Mouse (Mus musculus) liver, embryonic 14.5 days (tissue): ENCODE measurements around the gene Epha8. TPM values are rescaled to one million over a fixed set of nuclear protein-coding genes. Genes with fewer than 3 reads are reported as not detected.

Experiments
- ATAC-seq: fragments of 200-750 bp; cut with Nextera tagmentation; 2 replicates; pipeline ENCODE4 v1.8.0; 2017; ENCODE audit warnings: moderate number of reproducible peaks, mild to moderate bottlenecking, moderate library complexity; ENCODE audit not compliant: insufficient read depth
- DNase-seq, 3 experiments: peaks; one replicate each; pipeline ENCODE4 v3.0.0-alpha.2; 2012 to 2013; ENCODE audit warnings: low read depth in 3 of 3, low spot score in 3 of 3
- H3K27ac ChIP-seq: fragments of 300-500 bp; sonication (generic); 2 replicates; pipeline ENCODE4 v1.5.1; 2014; ENCODE audit warnings: moderate library complexity, mild to moderate bottlenecking, control low read depth, inconsistent platforms
- H3K27me3 ChIP-seq: fragments of 300-500 bp; sonication (generic); 2 replicates; pipeline ENCODE4 v1.6.1; 2014; ENCODE audit warnings: mild to moderate bottlenecking, low read length, moderate library complexity; ENCODE audit not compliant: control insufficient read depth, insufficient read depth
- H3K36me3 ChIP-seq: fragments of 300-500 bp; sonication (generic); replicated peaks from 2 replicates; pipeline ENCODE4 v1.6.1; 2014; ENCODE audit warnings: low read depth; ENCODE audit not compliant: control insufficient read depth, insufficient read depth
- H3K4me1 ChIP-seq, 2 experiments: fragments of 200-500 bp in 1 of 2; fragments of 300-500 bp in 1 of 2; sonication (generic) in 1 of 2; replicated peaks; 2 replicates each; pipeline ENCODE4 v1.6.1; 2012 to 2014; ENCODE audit warnings: antibody characterized with exemption in 1 of 2, inconsistent platforms in 1 of 2, low read length in 1 of 2; ENCODE audit not compliant: control insufficient read depth in 2 of 2, insufficient read depth in 2 of 2
- H3K4me2 ChIP-seq: fragments of 300-500 bp; sonication (generic); 2 replicates; pipeline ENCODE4 v1.6.1; 2014; ENCODE audit warnings: low read depth, mild to moderate bottlenecking, control low read depth, moderate library complexity
- H3K4me3 ChIP-seq, 2 experiments: fragments of 200-500 bp in 1 of 2; fragments of 300-500 bp in 1 of 2; sonication (generic) in 1 of 2; 2 replicates each; pipeline ENCODE4 v1.5.1; 2012 to 2014; ENCODE audit warnings: low read depth in 2 of 2, low read length in 2 of 2, mild to moderate bottlenecking in 2 of 2, control low read depth in 1 of 2, inconsistent platforms in 1 of 2, moderate library complexity in 1 of 2; ENCODE audit not compliant: insufficient read depth in 1 of 2
- H3K9ac ChIP-seq: fragments of 300-500 bp; sonication (generic); replicated peaks from 2 replicates; pipeline ENCODE4 v1.6.1; 2014; ENCODE audit warnings: mild to moderate bottlenecking, control low read depth, moderate library complexity
- H3K9me3 ChIP-seq: fragments of 300-500 bp; sonication (generic); 2 replicates; pipeline ENCODE4 v1.6.1; 2016; ENCODE audit warnings: low read length, mixed read lengths; ENCODE audit not compliant: control insufficient read depth
- CTCF ChIP-seq: IDR thresholded peaks from 2 replicates; pipeline ENCODE4 v1.5.1; 2016; ENCODE audit warnings: antibody characterized with exemption, low read depth, control low read depth
- EP300 ChIP-seq: IDR thresholded peaks from 2 replicates; pipeline ENCODE4 v1.6.1; 2016; ENCODE audit warnings: antibody characterized with exemption, low read depth
- WGBS: fragments of 180-500 bp; shearing (Covaris S2); extraction: QIAGEN DNeasy Blood & Tissue Kit; methylation state at CpG from one replicate; pipeline ENCODE4 v1.1.7; 2014; ENCODE audit not compliant: insufficient replicate concordance; 5-methylcytosine and 5-hydroxymethylcytosine counted together
- polyA plus RNA-seq, 2 experiments: library from polyadenylated mRNA; depleted of rRNA in 1 of 2; stranded (reverse) in 1 of 2; unstranded in 1 of 2; fragments of >200 nt; fragmentation: Nextera tagmentation in 1 of 2; extraction: Ambion mirVana in 1 of 2; gene quantifications; 2 replicates each; pipeline versions ENCODE4 v1.2.1 to v1.2.3; 2012 to 2014

Gene Epha8
- polyA plus RNA-seq, 2 experiments: 0.04 to 0.25 TPM

DNA sequence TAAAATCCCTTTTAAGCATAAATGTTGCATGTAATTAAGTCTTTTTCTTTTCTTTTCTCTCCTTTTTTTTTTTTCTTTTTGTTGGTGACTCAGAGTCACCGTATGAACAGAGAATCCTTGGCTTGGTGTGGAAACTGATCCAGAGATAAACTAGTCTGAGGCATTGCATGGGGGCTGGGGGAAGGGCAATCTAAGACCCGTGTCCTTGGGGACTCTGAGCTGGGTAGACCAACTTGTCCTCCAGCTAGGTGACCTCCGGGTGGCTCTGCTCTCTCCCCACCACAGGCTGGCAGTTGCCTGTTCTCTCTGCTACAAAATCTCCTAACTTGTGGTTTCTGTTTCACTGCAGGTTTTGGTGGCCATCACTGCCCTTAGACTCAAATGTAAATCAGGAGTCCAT lies 3.5 kb upstream of the Epha8 start:
- no peaks in the 10 kb centered on the region for H3K4me1 ChIP-seq
- ATAC-seq: no peak
- peaks cover 33% of the 10 kb centered on the region for H3K27me3 ChIP-seq
- H3K4me2 ChIP-seq: no peak overlapping the region
- H3K9me3 ChIP-seq: no peaks in the 10 kb centered on the region
- H3K27ac ChIP-seq: no peak overlapping the region
- no peak overlapping the region for H3K9ac ChIP-seq
- DNase-seq: no peak
- WGBS: 31% methylated on average over 3 of the region's 3 CpGs
- H3K4me3 ChIP-seq: no peak overlapping the region
- H3K36me3 ChIP-seq: no peaks in the 10 kb centered on the region
- TF ChIP-seq EP300 (no peak), CTCF (no peak)

DNA sequence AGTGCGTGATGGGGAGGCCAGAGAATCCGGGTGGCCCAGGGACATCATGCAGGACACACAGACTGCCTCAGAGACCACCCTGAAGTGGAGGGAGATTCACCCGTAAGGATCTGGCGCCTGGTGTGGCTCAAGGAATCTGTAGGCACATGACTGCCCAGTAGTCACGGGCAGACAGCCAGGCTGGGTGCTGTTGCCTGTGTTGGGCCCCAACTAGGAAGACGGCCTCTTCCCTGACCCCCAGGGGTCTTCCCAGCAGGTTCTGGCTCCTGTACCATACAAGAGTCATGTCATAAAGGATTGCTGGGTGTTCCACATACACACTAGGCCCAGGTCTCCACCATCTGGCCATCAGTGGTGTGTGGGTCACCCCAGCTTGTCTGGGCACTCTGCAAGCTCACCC lies 2.1 kb downstream of the Epha8 start:
- Histone ChIP-seq H3K9me3 (no peaks in the 10 kb centered on the region), H3K4me2 (no peak overlapping the region), H3K4me3 (no peak overlapping the region), H3K36me3 (no peaks in the 10 kb centered on the region), H3K27me3 (peaks cover 32% of the 10 kb centered on the region), H3K9ac (no peak overlapping the region), H3K4me1 (no peaks in the 10 kb centered on the region), H3K27ac (no peak overlapping the region)
- 54% methylated on average over 6 of the region's 6 CpGs for WGBS
- DNase-seq (no peak), ATAC-seq (no peak)
- TF ChIP-seq EP300 (no peak), CTCF (no peak)

DNA sequence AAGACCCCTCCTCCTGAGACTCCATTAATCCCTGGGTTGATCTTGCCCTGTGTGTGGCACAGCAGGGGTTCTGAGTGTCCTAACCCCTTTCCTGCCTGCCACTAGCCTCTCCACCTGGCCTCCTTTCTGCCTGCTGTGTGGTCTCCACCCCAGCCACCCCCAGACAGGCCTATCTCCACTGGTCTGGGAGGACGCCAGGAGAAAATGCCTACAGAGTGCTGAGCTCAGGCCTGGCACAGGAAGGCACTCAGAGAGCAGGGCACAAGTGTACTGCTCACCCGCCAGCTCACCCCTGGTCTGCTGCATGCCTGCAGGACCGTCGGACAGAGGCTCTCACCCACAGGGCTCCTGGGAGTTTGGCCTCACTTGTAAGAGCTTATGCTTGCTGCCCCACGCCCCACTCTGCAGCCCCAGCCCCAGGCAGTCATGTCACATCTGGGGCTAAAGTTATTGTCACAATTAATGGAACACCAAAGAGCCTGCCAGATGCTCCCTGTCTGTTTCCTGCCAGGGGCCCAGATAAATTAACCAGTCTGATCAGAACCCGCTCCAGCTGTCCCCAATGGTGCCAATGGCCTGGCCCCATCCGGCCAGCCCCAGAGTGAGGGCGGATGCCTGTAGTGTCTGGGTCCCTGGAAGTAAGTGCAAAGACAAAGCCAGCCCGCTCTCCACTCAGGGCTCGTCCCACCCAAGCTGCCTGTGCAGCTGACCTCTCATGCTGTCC lies 7.2 kb downstream of the Epha8 start:
- no peak for ATAC-seq
- no peak for DNase-seq

DNA sequence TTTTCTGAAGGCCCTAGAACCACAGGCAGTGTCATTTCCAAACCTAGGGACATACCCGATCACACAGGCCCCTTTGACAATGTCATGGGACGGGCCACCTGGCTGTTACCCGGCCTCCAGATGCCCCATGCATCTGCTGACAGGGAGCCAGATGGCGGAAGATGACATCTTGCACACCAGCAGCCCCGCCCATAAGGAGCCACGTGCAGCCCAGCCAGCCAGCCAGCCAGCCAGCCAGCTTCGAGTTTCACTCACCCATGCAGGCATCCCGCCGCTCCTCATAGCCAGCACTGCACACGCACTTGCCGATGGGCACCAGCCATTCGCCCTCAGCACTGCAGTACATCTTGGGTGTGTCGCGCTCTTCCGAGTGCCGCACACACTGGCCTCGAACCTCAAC lies 11.2 kb downstream of the Epha8 start:
- H3K27ac ChIP-seq: no peak overlapping the region
- H3K4me1 ChIP-seq: no peaks in the 10 kb centered on the region
- H3K4me3 ChIP-seq: no peak overlapping the region
- no peak overlapping the region for H3K4me2 ChIP-seq
- no peaks in the 10 kb centered on the region for H3K36me3 ChIP-seq
- H3K27me3 ChIP-seq: peaks cover 7% of the 10 kb centered on the region
- no peak for ATAC-seq
- WGBS: 58% methylated on average over 17 of the region's 17 CpGs
- no peak for DNase-seq
- no peaks in the 10 kb centered on the region for H3K9me3 ChIP-seq
- TF ChIP-seq CTCF: no peak
- no peak for TF ChIP-seq EP300
- H3K9ac ChIP-seq: no peak overlapping the region

More for the DNA sequence above, 7.2 kb downstream of the Epha8 start:
- no peak overlapping the region for H3K4me2 ChIP-seq
- no peaks in the 10 kb centered on the region for H3K9me3 ChIP-seq
- TF ChIP-seq CTCF (no peak), EP300 (no peak)
- no peak overlapping the region for H3K4me3 ChIP-seq
- H3K9ac ChIP-seq: no peak overlapping the region
- H3K27me3 ChIP-seq: no peaks in the 10 kb centered on the region; the same call in none of the 2 replicates
- H3K36me3 ChIP-seq: no peaks in the 10 kb centered on the region
- H3K27ac ChIP-seq: no peak overlapping the region
- 31% methylated on average over 10 of the region's 10 CpGs for WGBS
- H3K4me1 ChIP-seq: no peaks in the 10 kb centered on the region

DNA sequence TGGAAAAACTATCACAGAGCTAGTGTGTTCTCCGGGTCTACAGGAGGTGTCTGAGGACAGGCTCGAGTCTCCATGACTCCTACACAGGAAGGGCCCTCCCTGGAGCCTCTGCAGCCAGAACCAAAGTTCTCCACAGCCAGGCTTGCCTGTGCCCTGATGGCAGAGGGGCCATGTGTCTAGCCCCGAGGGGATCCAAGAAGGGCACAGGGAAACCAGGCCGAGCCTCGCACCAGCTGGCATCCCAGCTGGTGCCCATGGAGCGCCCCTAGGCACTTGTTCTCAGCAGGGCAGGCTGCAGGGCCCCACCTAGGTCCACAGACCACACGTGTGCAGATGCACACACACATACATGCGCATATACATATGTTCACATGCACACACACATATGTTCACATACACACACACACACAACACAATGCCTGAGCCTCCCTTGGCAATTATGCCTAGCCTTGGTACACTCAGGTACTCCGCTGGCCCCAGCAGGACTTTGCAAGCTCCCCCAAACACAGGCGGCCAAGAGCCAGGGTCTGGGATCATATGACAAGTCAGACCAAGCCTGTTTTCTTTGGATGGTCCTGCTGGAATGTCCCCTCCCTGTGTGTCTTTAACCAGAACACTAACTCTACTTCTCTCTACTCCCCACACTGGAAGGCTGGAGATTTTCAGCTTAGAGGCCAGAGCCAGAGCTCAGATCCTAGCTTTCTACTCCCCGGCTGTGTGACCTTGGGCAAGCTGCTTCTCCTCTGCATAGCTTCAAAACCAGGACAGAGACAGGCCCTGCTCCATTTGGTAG lies 11.9 kb downstream of the Epha8 start:
- no peak overlapping the region for H3K4me2 ChIP-seq
- H3K36me3 ChIP-seq: no peaks in the 10 kb centered on the region
- no peak for TF ChIP-seq EP300
- no peak for TF ChIP-seq CTCF
- WGBS: 56% methylated on average over 11 of the region's 11 CpGs
- H3K27ac ChIP-seq: no peak overlapping the region
- DNase-seq (no peak), ATAC-seq (no peak)
- no peaks in the 10 kb centered on the region for H3K4me1 ChIP-seq
- H3K9ac ChIP-seq: no peak overlapping the region
- H3K27me3 ChIP-seq: peaks cover 7% of the 10 kb centered on the region
- no peak overlapping the region for H3K4me3 ChIP-seq
- no peaks in the 10 kb centered on the region for H3K9me3 ChIP-seq
